Mouse (Mus musculus): ENCODE measurements around the gene Commd8.

The Commd8 gene

DNA sequence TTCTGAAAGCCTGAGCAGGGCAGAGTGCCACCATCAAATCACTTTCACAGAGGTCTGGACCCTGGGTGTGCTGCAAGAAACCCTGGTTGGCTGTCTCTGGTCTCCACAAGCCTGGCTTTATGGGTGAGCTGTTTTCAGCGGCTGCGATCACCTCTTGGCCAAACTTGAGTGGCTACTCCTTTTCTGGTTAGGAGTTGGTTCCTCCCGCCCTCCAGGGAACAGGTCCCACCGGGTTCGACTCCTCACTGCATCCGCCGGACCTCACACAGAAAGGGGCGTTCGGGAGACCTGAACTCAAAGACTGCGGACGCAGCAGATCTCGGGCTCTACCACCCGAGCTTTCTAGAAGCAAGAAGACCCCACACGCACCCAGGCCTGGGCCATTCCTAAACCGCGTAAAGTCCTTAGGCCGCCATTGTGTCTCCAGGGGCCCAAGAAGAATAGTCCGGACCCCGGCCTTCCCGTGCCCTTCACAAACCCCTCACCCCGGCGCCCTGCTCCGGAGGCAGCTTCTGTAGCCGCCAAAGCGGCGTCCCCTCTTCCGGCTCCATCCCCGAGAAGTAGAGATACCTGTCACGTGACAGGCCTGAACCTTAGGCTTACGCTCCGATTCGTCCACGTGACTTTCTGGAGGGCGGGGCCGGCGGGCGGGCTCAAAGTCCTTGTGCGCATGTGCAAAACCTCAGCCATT is at the start of gene Commd8:
TSS of gene Commd8 (minus strand) at position 596 of the 691 bp plus-strand sequence.
- DNase-seq: peak; percentile 91

DNA sequence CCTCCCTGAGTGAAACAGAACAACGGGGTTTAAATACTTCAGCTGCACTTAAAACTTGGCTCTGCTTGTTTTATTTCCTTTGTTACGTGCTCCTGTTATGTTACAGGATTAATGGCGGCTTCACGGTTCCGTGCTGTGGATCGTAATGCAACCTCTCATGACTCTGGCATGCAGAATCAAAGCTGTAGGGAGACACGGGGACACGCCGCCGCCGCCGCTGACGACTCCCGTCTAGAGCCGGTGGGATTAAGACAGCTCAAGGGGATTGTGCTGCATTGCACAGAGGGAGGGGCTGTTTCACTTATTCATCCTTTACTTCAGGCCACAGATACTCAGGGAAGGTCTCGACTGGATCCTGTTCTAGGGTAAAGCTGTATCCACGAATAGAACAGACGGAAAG is 43.8 kb upstream of the Commd8 start:
- no peak for DNase-seq

- no peak for DNase-seq
Observed at GRCm38 (mm10) chr5:72210812-72211139, 42.8 kb upstream of the Commd8 start.

DNA sequence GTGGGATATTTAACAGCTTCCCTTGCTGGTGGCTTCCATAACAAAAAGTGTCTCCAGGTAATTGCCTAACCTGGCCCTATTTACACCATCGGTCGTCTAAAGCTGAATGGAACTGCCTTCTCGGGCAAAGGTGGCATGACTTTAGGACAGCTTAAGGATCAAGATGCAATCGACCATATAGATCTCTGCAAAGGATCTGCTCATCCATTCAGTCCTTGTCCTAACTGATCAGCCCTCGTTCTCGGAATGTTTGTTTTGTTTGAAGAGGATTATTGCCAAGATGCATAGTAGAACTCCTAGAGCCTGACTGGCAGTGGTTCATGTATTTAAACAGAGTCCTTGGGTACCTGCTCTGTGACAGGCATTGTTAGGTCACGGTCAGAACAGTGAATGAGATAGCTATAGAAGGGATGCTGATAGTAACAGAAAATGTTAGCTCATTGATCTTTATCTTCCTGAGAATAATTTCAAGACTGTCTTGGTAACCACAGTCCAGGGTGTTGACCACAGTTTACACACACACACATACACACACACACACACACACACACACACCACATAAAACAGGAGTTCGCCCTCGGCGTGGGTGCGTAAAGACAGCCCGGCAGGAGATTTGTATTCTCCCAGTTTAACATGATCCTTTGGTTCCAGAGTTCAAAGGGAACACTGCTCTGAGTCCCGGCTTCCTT is 42.3 kb upstream of the Commd8 start:
- DNase-seq: no peak

DNA sequence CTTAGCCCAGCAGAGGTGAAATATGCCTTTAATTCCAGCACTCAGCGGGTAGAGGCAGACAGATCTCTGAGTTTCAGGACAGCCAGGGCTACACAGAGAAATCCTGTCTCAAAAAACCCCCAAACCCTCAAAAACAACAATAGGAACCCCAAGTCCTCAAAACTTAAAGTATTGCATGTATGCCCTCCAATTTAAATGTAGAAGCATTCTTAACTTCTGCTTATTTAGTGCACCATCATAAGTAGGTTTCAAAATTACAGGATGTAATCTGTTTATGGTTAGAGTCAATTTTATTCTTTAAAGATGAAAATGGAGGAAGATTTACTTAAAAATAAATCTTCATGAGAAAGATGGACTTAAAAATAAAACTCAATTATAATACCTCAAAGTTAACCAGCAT is 40.5 kb upstream of the Commd8 start:
- no peak for DNase-seq

DNA sequence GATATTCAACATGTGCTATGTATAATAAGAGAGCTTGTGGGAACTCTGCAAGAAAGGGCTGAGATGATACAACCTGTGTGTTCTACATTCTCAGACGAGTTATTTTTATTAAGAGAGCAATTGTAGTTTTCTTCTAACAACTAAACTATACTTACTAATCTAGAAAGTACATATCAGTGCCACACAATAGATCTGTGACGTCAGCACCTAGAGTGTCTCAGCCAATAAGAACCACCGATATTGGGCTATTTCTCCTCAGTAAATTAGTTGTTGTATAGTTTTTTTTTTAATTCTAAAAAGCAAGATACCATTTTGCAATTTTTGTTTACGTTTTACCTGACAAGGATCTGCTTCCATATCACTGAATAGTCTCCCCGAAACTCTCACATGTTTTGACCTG is 37.3 kb upstream of the Commd8 start:
- no peak for DNase-seq

DNA sequence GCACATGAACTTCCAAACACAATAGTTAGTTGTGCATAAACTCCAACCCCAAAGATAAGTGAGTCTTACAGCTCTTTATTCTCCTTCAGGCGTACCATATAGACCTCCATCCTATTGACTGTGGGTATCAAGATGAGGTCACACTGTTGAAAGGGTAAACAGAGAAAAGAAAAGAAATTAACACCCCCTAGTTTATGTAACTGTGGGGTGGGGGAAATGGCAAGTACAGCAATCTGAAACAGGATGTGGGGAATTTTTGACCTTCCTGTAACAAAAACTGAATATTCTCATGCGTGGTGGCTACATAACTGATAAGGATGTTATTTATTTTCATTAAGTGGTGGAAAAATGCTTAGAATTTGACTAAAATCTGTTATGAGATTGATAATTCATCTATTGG is 36.5 kb upstream of the Commd8 start:
- DNase-seq: no peak

DNA sequence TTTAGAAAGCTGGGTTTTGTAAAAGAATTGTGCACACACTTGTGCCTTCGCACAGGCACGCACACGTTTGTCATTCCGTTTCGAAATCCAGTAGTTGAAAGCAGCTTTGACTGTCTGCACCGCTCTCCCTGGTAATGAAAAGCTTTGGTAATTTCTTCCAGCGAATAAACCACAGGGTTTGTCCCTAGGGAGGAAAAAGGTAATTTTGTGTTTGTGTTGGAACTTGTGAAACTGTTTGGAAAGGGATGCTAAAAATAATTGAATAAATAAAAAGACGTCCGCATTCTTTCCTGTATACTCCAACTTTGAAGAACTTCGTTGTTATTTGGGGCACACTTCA is 35.7 kb upstream of the Commd8 start:
- no peak for DNase-seq

GRCm38 (mm10) chr5:72203028-72203733 is 35.2 kb upstream of the Commd8 start:
- DNase-seq: peak; percentile 29

GRCm38 (mm10) chr5:72202016-72202415 is 34.0 kb upstream of the Commd8 start:
- DNase-seq: no peak

DNA sequence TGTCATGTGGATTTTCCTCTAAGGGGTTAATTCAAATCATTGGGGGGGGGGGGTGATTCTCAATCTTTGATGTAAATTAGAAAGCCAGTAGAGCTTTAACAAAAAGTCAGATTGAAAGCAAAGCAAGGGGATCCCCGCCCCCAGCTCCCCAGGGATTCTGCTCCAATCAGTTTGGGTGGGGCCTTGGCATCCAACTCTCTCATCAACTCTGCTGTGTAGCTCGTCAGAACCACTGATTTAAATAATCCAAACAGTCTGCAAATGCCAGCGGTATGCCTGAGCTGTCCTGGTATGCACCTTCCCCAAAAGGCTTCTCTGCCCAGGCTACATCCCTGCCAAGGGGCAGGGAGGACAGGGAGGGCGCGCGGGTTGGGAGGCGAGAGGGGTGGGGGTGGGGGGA is 33.6 kb upstream of the Commd8 start:
- no peak for DNase-seq

GRCm38 (mm10) chr5:72195442-72195841 is 27.5 kb upstream of the Commd8 start:
- no peak for DNase-seq

DNA sequence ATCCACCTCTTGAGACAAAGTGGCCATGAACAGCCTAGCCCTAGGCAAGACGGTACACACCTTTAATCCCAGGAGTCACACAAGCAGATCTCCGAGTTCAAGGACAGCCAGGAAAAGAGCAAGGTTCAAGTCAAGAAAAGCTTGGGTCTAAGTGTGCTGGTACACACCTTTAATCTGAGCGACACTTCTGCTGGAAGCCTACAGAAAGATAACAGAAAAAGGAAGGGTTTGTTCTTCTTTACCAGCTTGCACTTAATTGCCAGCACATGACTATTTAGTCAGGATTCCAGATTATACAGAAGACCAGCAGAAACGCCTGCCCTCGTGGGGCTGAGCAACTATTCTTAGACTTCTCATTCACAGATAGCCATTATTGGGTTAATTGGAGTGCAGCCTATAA is 23.9 kb upstream of the Commd8 start:
- DNase-seq: no peak

DNA sequence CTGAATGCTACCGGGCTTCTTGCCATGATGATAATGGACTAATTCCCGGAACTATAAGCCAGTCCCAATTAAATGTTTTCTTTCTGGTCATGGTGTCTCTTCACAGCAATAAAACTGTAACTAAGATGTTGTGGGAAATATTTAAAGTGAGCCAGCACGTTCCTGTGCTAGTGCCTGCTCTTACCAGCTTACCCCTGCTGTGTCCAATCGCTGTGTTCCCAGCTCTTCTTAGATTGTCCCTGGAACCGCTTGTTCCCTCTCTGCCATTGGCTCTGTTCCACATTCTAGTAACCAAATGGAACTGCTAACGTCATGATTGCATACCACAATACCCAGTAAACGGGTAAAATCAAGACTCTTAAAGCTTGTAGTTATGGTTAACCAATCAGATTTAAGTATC is 23.2 kb upstream of the Commd8 start:
- DNase-seq: no peak

DNA sequence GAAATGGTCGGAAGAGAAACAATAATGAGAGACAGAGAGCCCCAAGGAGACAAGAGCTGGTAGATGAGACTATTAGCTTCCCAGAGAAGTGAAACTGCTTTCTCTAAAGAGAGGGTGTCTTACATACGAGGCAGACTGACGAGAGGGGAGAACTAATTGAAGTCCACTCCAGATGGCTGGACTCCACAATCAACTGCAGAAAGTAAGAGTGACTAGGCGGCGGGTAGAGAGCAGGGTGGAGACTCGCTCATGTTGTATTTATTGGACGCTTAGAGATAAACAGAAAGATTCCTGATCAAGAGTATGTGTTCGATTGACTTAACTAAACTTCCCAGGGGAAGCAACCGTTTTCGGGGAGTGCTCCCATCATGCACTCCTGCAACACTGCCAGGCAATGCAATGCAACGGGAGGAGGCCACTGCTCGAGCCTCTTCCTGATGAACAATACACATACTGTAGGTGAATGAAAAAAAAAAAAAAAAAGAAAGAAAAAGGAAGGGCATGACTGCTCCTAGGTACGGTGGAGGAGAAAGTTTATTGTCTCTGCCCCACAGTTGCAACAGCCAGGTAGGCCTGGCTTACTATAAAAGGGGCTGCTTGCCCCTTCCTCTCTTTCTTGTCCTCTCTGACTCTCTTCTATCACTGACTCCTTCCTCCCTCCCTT is 16.6 kb upstream of the Commd8 start:
- DNase-seq: no peak

GRCm38 (mm10) chr5:72183929-72184328 is 15.9 kb upstream of the Commd8 start:
- DNase-seq: no peak

DNA sequence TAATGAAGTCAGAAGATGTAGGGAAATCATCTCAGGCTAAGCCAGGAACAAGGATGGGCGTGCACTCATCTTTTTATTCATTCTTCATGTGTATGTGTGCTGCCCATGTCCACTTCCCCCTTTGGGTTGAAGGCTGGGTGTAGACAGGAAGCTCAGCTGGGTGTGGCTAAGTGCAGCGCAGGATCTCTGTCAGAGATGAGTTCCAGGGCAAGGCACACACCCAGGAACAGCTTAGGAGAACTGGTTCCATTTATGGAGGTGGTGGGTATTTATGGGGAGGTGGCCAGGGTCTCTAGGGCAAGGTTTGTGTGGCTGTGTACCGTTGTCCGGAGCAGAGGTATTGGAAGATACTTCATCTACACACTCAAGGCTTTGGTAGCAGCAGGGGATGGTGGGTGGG is 14.8 kb upstream of the Commd8 start:
- DNase-seq: no peak

- no peak for DNase-seq
Observed at GRCm38 (mm10) chr5:72181194-72181593, 13.2 kb upstream of the Commd8 start.

GRCm38 (mm10) chr5:72175530-72175929 is 7.5 kb upstream of the Commd8 start:
- DNase-seq: no peak

- DNase-seq: no peak
Observed at GRCm38 (mm10) chr5:72175050-72175449, 7.1 kb upstream of the Commd8 start.

GRCm38 (mm10) chr5:72173521-72173920 is 5.5 kb upstream of the Commd8 start:
- DNase-seq: no peak

GRCm38 (mm10) chr5:72172675-72173074 is 4.7 kb upstream of the Commd8 start:
- peak; percentile 12 for DNase-seq

GRCm38 (mm10) chr5:72170067-72170466 is 2.1 kb upstream of the Commd8 start:
- no peak for DNase-seq

- DNase-seq: no peak
Observed at GRCm38 (mm10) chr5:72168285-72168621, 264 bp upstream of the Commd8 start.

All from cerebellum, adult 8-10 months (tissue).